Mouse (Mus musculus): Measurements from ENCODE around the gene Tk1.
A peak's percentile ranks its signal among the peaks of the same experiment; 100 is the strongest.

Gene Tk1

DNA sequence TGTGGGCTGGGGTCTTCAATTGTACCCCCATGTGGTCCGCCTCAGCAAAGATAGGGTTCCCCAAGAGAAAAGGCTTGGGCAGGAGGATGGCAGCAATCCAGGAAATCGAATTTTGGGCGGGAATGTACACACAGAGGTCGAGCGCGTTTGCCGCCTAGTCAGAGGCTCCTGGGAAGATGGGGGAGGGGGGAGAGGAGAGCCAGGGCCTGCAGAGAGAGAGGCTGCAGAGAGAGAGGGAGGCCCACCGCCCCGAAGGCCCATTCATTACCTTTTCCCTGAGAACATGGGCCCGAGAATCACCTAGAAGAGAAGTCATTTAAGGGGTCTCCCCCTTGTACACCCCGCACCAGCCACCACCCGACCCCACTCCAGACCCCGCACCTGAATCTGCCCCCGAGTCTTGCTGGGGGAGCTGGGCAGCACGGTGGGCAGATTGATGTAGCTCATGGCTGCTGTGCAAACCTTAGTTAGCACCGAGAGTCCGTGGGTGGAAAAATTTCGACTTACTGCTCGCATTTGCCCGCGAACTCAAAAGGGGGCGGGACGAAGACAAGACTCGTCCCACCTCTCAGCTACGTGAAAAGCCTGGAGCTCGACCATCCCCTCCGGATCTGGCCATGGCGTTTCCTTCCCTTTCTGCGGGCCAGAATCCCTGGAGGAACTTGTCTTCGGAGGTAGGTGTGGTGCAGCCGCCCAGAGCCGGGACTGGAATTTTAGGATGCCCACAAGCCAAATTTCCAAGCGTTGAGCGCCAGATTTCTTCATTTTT, at the start of gene Tk1, which contains the start of gene Afmid:
Gene Tk1, minus strand, starts transcription at position 760 of the 769 bp plus-strand sequence.
Gene Afmid, plus strand, starts transcription at position 592 of the 769 bp plus-strand sequence.
- no peak for DNase-seq

- DNase-seq, result no peak
Measured at GRCm38 (mm10) chr11:117875681-117876080, 49.8 kb upstream of the Tk1 start.

- no peak for DNase-seq
Measured at GRCm38 (mm10) chr11:117874419-117874818, 48.5 kb upstream of the Tk1 start.

DNA sequence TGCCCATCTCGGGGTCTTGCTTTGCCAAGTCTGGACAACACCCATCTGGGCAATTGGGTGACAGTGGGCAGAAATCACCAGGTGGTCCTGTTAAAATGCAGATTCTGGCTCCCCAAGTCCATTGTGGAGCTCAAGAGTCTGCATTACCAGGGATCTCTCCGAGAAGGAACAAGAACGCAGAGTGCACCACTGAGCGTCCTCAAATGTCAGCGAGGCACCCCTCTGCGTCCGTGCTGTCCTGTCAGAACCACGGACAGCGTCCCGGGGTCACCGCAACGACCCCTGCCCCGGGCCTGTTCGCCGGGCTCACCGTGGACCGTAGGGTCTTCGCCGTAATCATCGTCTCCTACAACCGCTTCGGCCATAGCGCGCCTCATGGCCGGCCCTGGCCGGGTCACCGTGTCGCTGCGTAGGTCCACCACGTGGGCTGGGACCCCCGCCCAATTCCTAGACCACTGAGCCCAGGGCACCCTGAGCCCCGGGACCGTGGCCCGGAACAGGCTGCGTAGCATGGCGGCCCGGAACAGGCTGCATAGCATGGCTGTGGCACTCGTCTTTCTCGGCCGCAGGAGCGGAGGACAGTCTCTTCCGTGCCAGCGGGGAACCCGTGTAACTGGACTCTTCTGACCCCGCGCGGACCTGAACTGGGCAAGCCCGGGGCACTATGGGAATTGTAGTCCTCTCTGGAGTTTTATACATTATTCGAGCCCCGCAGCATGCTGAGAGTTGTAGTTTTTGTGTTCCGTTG, 47.1 kb upstream of the Tk1 start, which contains the start of gene Tha1:
Gene Tha1, minus strand, starts transcription at position 621 of the 748 bp plus-strand sequence.
- DNase-seq, result peak; percentile 87

GRCm38 (mm10) chr11:117871911-117872584, 46.2 kb upstream of the Tk1 start:
- DNase-seq, result no peak

DNA sequence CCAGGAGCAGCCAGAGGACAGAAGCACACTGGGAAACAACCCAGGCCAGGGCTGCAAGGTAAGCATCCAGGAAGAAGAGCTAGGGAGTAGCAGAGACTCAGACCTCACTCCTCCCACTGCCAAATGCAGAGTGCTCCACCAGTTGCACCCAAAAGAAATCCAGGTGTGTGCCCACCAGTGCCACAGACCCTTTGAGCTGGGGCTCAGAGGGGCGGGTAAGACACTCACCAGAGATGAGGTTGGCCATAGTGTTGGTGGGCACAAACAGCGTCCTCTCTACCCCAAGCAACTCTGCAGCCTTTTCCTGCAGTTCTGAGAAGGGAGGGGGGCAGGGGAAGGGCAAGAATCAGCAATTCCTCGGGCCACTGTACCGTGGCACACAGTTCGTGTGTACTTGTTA, 45.5 kb upstream of the Tk1 start:
- no peak for DNase-seq

GRCm38 (mm10) chr11:117870688-117871365, 44.9 kb upstream of the Tk1 start:
- peak; percentile 93 for DNase-seq

GRCm38 (mm10) chr11:117865988-117866387, 40.1 kb upstream of the Tk1 start:
- DNase-seq, result no peak

- DNase-seq, result no peak
Measured at GRCm38 (mm10) chr11:117864805-117865204, 38.9 kb upstream of the Tk1 start.

DNA sequence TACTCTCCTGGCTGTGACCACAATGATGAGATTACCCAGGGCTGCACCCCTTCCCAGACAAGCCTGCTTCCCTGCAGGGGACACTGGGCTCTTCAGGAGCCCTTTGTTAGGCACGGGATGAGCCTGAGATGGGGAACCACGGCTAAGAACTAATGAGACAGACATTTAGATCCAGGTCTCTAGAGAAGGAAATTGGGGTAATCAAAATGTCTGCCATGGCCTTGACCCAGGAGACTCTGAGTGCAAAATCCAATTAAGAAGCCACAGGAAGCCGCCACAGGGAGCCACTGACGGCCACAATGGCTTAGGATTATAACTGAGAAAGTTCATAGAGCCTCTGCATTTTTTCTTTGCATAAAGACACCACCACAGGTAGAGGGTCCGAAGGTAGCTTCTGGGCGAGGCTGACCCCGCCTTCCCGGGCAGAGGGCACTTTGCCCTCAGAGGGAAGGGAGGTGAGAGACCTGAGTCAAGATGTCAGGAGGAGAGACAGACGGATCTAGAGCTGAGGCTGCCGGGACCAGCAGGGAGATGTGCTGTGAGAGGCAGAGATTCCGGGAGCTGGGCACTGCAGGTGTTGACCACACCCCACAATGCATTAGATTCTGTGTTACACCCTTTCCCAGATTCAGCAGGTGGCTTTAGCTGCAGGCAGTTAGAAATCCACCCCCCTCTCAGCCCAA, 37.4 kb upstream of the Tk1 start:
- DNase-seq, result no peak

GRCm38 (mm10) chr11:117860601-117861000, 34.7 kb upstream of the Tk1 start, which contains the start of gene Tmem235:
Gene Tmem235 (plus strand): TSS chr11:117860752.
- no peak for DNase-seq

- no peak for DNase-seq
Measured at GRCm38 (mm10) chr11:117858392-117858791, 32.5 kb upstream of the Tk1 start.

- no peak for DNase-seq
Measured at GRCm38 (mm10) chr11:117857462-117857861, 31.6 kb upstream of the Tk1 start.

DNA sequence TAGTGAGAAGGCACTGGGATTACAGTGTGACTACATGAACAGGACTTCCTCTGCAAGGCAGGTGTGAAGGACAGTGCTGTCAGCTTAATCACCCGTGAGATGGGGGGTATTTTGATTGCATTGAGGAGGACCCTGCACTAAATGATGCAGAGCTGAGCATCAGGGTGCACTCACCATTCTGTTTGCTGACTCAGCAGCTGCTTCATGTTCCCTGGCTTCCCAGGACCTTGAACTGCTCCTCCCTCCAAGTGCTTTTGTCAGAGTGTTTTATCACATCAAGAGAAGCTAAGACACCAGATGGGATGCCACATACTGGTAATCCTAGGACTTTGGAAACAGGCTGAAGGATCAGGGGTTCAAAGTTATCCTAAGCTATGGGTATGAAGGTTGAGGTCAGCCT, 30.1 kb upstream of the Tk1 start:
- DNase-seq, result no peak

DNA sequence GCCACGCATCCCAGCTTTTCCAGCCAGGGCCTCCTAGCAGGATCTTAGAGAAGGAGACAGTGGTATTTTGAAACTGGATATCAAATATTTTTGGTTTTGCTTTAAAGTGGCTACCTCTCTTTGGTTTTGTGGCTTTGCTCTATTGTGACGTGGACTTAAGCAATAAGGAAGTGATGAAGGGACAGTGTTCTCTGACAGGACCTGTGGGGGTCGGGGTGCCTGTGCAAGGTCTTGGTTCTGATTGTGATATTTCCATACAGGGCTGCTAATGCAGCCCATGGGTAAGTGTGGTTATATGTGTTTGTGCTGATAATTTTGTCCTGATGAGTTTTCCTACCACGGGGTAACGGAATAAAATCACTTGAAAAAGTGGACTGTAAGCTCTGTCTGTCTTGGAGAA, 29.5 kb upstream of the Tk1 start:
- no peak for DNase-seq

GRCm38 (mm10) chr11:117854241-117854640, 28.3 kb upstream of the Tk1 start:
- no peak for DNase-seq

DNA sequence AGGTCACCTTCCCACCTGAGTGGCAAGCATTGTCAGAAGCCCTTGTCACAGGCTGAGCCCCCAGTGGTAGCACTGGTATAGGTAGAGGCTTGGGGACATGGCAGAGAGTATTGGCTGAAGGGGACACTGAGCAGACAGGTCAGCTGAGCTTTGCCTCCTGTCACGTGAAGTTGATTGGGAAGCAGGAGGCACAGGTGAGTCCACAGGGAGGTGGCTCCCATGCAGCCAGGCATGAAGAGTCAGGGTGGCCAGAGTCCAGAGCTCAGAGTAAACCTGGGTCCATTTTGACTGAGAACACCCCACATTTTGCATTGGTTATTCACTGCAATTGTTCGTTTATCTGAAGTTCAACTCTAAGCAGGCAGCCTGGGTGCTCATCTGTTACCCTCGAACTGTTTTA, 27.0 kb upstream of the Tk1 start:
- DNase-seq, result no peak

DNA sequence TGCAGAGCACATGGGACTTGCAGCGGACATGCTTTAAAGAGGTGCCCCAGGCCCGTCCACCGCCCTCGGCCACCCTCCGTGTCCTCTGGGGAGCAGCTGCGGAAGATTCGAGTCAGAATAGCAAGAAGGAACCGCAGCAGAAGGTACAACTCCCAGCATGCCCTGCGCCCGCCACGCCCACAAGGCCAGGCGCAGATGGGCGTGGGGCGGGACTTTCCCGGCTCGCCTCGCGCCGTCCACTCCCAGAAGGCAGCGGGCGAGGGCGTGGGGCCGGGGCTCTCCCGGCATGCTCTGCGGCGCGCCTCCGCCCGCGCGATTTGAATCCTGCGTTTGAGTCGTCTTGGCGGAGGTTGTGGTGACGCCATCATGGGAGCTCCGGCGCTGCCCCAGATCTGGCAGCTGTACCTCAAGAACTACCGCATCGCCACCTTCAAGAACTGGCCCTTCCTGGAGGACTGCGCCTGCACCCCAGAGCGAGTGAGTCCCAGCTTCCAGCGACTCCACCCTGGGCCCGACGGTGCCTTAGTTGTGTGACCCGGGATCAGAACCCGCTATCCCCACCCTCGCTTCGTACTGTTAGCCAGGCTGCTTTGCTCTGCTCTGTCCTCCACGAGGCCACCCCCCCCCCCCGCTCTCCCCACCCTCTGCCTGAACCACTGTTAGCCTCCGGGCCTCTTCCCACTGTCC, 23.2 kb upstream of the Tk1 start, which contains the start of gene Birc5:
Gene Birc5, plus strand, starts transcription at position 267 of the 687 bp plus-strand sequence.
- peak; percentile 94 for DNase-seq

DNA sequence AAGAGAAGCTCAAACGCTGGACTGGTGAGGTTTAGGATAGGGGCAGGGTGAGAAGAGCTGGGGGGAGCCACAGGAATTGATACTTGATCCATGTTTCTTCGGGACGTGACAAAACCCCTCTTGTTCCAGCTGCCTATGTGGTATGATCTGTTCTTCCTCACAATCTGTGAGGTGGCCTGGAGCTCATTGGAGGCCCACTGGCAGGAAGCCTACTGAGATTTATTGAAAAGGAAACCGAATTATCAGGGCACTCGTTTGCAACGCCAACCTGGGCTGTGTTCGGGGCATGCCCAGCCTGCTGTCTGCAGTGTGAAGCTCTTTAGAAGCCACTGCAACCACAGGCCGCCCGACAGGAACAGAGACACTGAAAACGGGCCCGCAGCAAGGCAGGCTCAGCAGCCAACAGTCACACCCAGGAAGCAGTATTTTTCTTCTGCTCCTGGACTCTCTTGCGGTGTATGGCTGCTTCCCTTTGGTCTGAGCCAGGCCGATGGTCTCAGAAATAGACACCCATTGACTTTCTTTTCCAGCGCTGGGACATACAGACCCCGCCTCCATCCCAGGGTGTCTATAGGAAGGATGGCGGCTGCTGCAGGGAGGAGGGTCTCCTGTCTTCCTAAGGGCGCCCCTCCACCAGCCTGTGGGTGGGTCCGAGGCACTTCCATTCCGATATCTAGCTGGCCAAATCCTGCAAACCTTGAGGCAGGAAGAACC, 22.5 kb upstream of the Tk1 start:
- DNase-seq, result peak; percentile 38

GRCm38 (mm10) chr11:117847593-117848215, 21.8 kb upstream of the Tk1 start:
- DNase-seq, result no peak

All from cerebellum, adult 9-10 months (tissue).